ENCODE assay signal across 1 mouse cellular context in genomic region chr9:119323260-119323645, GRCm38 (mm10).
TF ChIP-seq lines count a peak whose summit lies in the region.

No protein-coding gene starts in this region.

TF ChIP-seq in MEL, 35 proteins besides CTCF, POLR2A, EP300 and RAD21 (continued from another document):
- TF ChIP-seq MYB (IDR thresholded peaks at IDR 0.05; ENCODE audit: low read depth, low read length): no peak
